Mouse (Mus musculus) spleen, postnatal 10 days (tissue): Measurements from ENCODE around the gene Elovl7.

ENCODE experiments used
- DNase-seq, 2 experiments: peaks; one replicate each; pipeline ENCODE4 v3.0.0; 2021 to 2022; ENCODE audit warnings: low spot score in 2 of 2

Gene Elovl7

GRCm38 (mm10) chr13:108241715-108242114 lies 27.5 kb downstream of the Elovl7 start:
- no peak for DNase-seq

GRCm38 (mm10) chr13:108245086-108245697 lies 31.0 kb downstream of the Elovl7 start:
- no peak for DNase-seq

- no peak for DNase-seq
Measured at GRCm38 (mm10) chr13:108251106-108251505, 36.9 kb downstream of the Elovl7 start.

- no peak for DNase-seq
Measured at GRCm38 (mm10) chr13:108253977-108254376, 39.8 kb downstream of the Elovl7 start.

- no peak for DNase-seq
Measured at GRCm38 (mm10) chr13:108263042-108263441, 48.8 kb downstream of the Elovl7 start.

- DNase-seq: no peak
Measured at GRCm38 (mm10) chr13:108265394-108265793, 51.2 kb downstream of the Elovl7 start.

GRCm38 (mm10) chr13:108267841-108268634 lies 53.8 kb downstream of the Elovl7 start:
- DNase-seq: no peak

- DNase-seq: no peak
Measured at GRCm38 (mm10) chr13:108271458-108272148, 57.4 kb downstream of the Elovl7 start.

- no peak for DNase-seq
Measured at GRCm38 (mm10) chr13:108272332-108272731, 58.1 kb downstream of the Elovl7 start.

GRCm38 (mm10) chr13:108273034-108273433 lies 58.8 kb downstream of the Elovl7 start:
- DNase-seq: no peak

- no peak for DNase-seq
Measured at GRCm38 (mm10) chr13:108273456-108273855, 59.3 kb downstream of the Elovl7 start.

- DNase-seq: no peak
Measured at GRCm38 (mm10) chr13:108276561-108276960, 62.4 kb downstream of the Elovl7 start.

- no peak for DNase-seq
Measured at GRCm38 (mm10) chr13:108277320-108277719, 63.1 kb downstream of the Elovl7 start.

GRCm38 (mm10) chr13:108278592-108278991 lies 64.4 kb downstream of the Elovl7 start:
- no peak for DNase-seq

- DNase-seq: no peak
Measured at GRCm38 (mm10) chr13:108284312-108284711, 70.1 kb downstream of the Elovl7 start.

GRCm38 (mm10) chr13:108287953-108288352 lies 73.7 kb downstream of the Elovl7 start:
- DNase-seq: no peak

GRCm38 (mm10) chr13:108289436-108289835 lies 75.2 kb downstream of the Elovl7 start:
- no peak for DNase-seq

GRCm38 (mm10) chr13:108290314-108290713 lies 76.1 kb downstream of the Elovl7 start:
- DNase-seq: no peak

GRCm38 (mm10) chr13:108297350-108298093 lies 83.3 kb downstream of the Elovl7 start:
- DNase-seq: peak; percentile 19 to 59

- DNase-seq: no peak
Measured at GRCm38 (mm10) chr13:108298241-108298640, 84.0 kb downstream of the Elovl7 start.

GRCm38 (mm10) chr13:108300346-108300950 lies 86.2 kb downstream of the Elovl7 start:
- no peak for DNase-seq
